Mouse (Mus musculus) thymus, postnatal 4 days (tissue): ENCODE measurements around the gene 1700003F12Rik.

Experiments used
- DNase-seq: peaks from one replicate; pipeline ENCODE4 v3.0.0; 2021

The 1700003F12Rik gene

GRCm38 (mm10) chr2:154546711-154547110, at the start of gene 1700003F12Rik:
Gene 1700003F12Rik (plus strand): TSS chr2:154547085.
- no peak for DNase-seq

DNA sequence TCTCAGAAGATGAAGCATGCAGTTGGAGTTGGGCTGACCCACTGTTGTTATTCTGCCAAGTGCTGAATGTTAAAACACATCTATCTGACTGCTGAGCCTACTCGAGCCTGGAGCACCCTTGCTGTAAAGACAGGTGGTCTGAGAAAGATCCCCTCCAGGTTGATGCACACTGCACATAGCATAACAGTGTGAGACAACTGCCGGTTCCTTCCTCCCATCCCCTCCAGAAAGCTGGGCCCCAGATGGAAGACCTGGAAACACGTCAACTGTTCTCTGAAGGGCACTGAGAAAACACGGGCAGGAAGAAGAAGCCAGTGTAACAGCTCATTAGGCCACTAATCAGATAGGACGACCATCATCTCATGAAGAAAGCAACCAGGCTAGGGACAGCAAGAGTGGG, 48.3 kb upstream of the 1700003F12Rik start:
- no peak for DNase-seq

DNA sequence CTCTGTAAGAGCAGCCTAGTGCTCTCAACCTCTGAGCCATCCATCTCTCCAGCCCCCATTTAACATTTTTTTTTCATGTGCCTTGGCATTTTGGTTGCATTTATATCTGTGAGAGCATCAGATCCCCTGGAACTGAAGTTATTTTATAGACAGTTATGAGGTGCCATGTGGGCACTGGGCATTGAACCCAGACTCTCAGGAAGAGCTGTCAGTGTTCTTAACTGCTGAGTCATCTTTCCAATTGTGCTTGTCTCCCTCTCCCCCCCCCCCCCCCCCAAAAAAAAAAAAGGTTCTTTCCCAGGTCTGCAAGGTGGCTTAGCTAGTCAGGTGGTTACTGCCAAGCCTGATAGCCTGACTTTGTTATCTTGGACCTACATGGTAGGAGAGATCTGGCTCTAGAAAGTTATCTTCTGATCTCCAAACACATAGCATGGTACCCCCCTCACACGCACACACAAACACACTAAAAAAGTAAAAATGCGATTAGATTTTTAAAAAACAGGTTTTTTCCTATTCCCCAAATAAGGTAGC, 47.1 kb upstream of the 1700003F12Rik start:
- no peak for DNase-seq

GRCm38 (mm10) chr2:154500758-154501157, 46.1 kb upstream of the 1700003F12Rik start:
- no peak for DNase-seq

- DNase-seq: no peak
Observed at GRCm38 (mm10) chr2:154507076-154507475, 39.8 kb upstream of the 1700003F12Rik start.

DNA sequence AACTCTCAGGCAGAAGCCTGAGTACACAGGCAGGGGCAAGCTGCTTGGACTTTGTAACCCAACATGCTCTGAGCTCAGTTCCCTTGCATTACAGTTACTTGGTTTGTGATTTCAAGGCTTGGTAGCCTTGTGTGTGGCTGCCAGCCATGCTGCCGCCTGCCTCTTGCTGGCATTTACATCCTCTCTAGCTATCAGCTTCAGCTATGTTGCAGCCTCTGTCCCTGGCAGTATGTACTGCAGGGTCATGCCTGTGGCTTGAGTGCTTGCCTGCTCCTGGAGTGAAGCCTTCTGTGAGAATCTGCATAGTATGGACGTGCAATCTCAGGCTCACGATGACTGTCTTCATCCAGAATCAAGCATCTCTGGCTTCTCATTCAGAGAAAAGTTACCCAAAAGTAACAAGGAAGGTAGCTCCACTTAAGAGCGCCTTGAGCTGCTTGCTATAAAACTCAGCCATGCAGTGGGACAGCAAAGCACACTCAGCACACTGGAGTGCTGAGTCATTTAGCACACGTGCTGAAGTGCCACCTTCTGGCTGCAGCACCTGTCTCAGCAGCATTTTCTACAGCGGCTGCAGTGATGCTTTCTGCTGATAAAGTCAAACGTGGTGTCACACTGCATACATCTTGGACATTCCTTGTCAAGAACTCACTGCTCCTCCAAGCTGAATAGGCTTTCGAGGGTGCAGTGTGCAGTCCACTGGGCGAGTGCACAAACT, 39.2 kb upstream of the 1700003F12Rik start:
- DNase-seq: peak; percentile 51

DNA sequence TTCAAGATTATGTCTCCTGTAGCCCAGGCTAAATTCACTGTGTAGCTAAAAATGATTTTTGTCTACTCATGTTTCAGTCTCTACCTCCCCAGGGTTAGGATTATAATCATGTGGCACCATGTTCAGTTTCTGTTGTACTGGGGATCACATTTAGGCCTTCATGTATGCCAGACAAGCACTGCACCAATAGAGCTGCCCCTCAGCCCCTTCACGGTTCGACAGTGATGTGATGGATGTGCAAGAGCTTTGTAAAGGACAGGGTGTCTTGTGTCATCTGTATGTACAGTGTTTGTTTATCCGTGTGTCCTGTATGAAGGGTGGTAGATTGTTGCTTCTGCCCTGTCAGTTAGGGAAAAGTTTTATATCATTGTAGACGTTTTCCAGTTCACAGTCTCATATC, 38.4 kb upstream of the 1700003F12Rik start:
- no peak for DNase-seq

GRCm38 (mm10) chr2:154510141-154510540, 36.7 kb upstream of the 1700003F12Rik start:
- DNase-seq: no peak

DNA sequence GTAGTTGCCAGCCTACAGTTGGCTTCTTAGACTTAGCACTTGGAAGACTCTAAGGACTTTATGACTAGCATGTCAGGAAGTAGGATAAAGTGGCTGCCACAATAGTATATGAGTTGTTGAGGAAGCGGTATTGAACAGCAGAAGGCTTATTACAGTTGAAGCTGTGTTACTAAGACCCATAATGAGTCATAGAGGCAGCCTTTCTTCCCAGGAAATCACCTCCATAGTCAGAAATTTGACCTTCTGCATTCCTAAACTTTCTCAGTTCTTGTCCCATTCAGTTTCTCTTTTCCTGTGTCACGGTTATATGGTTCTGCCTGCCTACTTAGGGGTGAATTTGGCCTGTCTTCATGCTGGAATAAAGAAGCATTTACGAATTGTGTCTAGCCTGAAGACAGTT, 29.9 kb upstream of the 1700003F12Rik start:
- no peak for DNase-seq

GRCm38 (mm10) chr2:154517424-154517823, 29.5 kb upstream of the 1700003F12Rik start:
- DNase-seq: no peak

- no peak for DNase-seq
Observed at GRCm38 (mm10) chr2:154521449-154521848, 25.4 kb upstream of the 1700003F12Rik start.

GRCm38 (mm10) chr2:154522334-154522733, 24.6 kb upstream of the 1700003F12Rik start:
- DNase-seq: no peak

DNA sequence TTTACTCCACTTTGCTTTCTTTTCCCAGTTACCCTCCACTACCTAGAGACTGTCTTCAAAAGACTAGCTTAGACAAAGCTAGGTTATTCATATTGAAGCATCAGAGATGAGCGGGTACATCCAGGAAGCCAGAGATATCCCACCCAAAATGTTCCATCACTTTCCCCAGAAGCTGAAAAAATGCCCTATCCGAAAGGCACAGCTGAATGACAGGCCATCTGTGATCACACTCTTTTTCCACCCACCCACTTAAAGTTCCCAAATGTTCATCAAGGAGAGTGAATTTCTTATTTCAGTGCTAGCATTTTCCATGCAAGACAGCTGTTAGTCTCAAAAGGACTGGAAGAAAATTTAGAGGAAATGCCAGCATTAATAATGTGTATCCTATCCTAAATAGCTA, 21.6 kb upstream of the 1700003F12Rik start:
- no peak for DNase-seq

DNA sequence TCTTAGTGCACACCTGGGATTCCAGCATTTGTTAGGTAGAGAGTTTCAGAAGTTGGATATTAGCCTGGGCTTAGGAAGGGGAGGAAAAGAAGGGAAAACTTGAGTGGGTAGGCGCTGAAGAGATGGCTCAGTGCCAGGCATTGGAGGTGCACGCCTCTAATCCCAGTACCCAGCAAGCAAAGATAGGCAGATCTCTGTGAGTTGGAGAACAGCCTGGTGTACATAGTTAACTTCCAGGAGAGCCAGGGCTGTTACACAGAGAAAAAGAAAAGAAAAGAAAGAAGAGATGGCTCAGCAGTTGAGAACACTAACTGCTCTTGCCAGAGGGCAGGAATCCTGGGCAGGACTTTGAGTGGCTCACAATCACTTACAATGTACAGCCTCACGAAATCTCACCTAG, 20.4 kb upstream of the 1700003F12Rik start:
- DNase-seq: no peak

GRCm38 (mm10) chr2:154532888-154533287, 14.0 kb upstream of the 1700003F12Rik start:
- no peak for DNase-seq

- DNase-seq: no peak
Observed at GRCm38 (mm10) chr2:154534704-154535270, 12.1 kb upstream of the 1700003F12Rik start.

DNA sequence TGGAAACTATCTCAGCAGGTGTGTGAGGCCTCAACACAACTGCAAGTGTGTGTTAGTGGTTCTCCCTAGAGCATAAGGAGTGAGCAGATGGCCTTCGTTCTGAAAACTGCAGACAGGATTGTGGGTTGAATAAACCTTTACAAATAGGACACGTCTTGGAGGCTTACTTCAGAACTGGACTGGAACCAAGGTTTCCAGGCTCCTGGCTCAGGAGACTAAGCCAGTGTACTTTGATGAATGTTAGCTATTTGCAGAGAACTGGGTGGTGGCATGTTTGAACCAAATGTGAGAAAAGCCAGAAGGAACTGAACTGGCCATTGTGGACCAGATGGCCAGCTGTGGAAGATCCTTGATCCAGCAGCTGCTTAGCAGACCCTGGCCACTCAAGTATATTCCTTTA, 8.6 kb upstream of the 1700003F12Rik start:
- DNase-seq: no peak

DNA sequence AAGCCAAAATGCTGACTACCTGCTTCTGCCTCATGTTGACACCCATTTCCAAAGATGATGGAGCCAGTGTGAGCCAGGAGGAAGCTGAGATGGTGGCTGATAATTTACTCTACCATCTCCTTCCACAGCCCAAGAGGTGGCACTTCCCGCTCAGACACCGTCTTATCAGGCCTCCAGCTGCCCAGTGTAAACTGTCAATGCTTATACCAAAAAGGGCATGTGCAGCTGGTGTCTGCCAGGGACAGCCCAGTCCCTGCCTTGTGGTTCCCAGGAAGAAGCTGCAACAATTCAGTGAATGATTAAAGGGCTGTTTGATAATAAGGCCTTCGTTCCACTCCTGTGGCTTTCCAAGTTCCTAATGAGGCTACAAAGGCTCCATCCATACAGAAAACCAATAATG, 8.2 kb upstream of the 1700003F12Rik start:
- DNase-seq: no peak

DNA sequence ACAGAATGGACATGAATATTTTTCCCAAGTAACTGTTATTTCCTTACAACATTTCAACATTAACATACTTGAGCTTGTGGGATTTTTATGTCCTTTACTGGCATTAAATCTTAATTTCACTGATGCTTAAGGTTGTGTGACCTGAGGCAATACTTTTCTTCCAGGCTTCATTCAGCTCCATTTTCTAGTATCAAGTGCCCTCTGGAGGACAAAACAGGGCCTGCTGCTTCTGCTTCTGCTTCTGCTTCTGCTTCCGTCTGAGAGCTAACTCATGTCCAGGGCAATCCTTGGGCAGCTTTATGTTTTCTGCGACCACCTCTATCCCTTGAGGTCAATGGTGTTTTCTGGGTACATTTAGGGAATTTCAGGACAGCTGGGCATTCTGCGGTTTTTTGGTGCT, 7.2 kb upstream of the 1700003F12Rik start:
- DNase-seq: peak; percentile 63

DNA sequence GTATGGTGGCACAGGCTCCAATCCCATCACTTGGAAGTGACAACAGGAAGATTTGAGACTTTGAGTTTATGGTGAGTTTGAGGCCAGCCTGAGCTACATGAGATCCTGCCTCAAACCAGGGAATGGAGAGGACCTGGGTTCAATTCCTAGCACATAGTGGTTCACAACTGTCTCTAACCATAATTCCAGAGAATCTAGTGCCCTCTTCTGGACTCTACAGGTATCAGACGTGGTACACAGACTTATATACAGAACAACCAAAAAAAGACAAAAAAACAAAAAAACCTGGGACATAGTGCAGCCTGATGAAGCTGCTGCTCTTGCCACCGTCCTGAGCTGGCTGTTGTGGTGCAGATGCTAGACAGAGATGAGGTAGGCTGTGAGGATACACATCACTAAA, 5.3 kb upstream of the 1700003F12Rik start:
- no peak for DNase-seq

- DNase-seq: no peak
Observed at GRCm38 (mm10) chr2:154543567-154544347, 3.1 kb upstream of the 1700003F12Rik start.

DNA sequence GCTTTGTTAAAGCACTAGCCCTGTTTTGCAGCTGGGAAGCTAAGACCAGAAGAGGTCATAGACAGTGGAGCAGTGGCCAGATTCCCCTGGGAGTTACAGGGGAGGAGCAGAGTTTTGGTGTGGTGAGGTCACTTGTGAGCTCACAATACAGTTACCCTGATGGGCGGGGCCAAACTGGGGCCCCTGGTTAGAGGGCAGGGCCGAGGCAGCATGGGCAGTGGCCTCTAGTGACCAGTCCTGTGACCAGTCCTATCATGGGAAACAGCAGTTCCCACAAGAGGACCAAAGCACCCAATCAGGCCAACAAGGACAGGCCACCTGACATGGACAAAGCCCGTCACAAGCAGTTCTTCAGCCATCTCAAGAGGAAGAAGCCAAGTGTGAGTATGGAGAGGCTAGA, 1.8 kb downstream of the 1700003F12Rik start:
- DNase-seq: no peak

- peak; percentile 83 for DNase-seq
Observed at GRCm38 (mm10) chr2:154549127-154549885, 2.4 kb downstream of the 1700003F12Rik start.
